Mouse (Mus musculus) olfactory bulb, adult 2 months (tissue): Measurements from ENCODE around the gene Zbtb26.

Source experiments
- CTCF ChIP-seq: fragments of 200-500 bp; IDR thresholded peaks from 2 replicates; pipeline ENCODE4 v1.5.1; 2012; ENCODE audit warnings: low read depth, mild to moderate bottlenecking, low read length, moderate library complexity; ENCODE audit not compliant: insufficient read depth
- POLR2A ChIP-seq: fragments of 200-500 bp; IDR thresholded peaks from 2 replicates; pipeline ENCODE4 v1.6.1; 2012; ENCODE audit warnings: mild to moderate bottlenecking, low read depth, low read length, moderate library complexity; ENCODE audit not compliant: insufficient read depth

GRCm38 (mm10) chr2:37479559-37479958, 36.6 kb upstream of the Zbtb26 start:
- TF ChIP-seq CTCF (no peak), POLR2A (no peak)
